Mouse (Mus musculus): ENCODE results near the gene Gm2431. TPM values are rescaled to one million over a fixed set of nuclear protein-coding genes. Genes with fewer than 3 reads are reported as not detected.
"Not testable (repeated sequence)": the region's sequence is repeated elsewhere in the genome, so short reads cannot be mapped to it uniquely, and the experiment has no call there.

The Gm2431 gene
- total RNA-seq, 2 experiments from 2014 or later: not detected

DNA sequence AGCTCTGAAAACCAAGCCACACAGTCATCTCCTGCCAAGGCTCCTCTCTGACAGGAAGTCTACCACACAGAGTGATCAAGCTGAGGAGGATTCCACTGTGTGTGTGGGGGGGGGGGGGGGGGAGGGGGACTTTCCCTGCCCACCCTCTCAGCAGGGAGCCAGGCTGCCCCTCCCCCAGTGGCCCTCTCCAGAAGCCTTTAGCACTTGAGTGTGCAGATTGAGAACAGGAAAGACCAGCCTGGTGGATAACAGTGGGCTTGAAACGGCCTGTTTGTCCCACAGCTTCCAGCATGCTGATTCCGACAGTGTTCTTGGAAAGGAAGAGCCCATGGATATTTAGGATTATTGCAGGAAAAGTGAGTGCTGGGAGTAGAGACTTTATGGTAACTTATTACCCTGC is 33.6 kb downstream of the Gm2431 start:
- no peak for ATAC-seq (replicated peaks; ENCODE audit: low FRiP score, low TSS enrichment, poor library complexity, severe bottlenecking)

DNA sequence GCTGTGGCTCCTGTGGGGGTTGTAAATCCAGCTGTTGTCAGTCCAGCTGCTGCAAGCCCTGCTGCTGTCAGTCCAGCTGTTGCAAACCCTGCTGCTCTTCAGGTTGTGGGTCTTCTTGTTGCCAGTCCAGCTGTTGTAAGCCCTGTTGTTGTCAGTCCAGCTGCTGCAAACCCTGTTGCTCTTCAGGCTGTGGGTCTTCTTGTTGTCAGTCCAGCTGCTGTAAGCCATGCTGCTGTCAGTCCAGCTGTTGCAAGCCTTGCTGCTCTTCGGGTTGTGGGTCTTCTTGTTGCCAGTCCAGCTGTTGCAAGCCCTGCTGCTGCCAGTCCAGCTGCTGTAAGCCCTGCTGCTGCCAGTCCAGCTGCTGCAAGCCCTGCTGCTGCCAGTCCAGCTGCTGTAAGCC is 46.0 kb downstream of the Gm2431 start:
- not testable (repeated sequence) for ATAC-seq (replicated peaks; ENCODE audit: low FRiP score, low TSS enrichment, poor library complexity, severe bottlenecking)

DNA sequence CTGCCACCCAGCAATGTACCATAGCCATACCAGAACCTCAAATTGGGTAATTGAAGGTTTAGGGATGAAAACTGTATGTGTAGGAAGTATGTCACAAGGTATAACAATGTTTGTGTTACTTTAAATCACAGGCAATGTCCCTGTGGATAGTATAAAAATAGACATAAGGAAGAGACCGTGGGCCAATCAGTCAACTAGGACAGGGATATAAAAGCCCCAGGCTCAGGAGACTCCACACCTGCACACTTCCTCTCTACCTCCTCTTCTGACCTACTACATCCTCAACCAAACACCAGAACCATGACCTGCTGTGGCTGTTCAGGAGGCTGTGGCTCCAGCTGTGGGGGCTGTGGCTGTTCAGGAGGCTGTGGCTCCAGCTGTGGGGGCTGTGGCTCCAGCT is 46.6 kb downstream of the Gm2431 start, which contains the start of gene Gm7579:
Gm7579 (plus strand) TSS at position 301 of the 400 bp plus-strand sequence.
- no peak for ATAC-seq (replicated peaks; ENCODE audit: low FRiP score, low TSS enrichment, poor library complexity, severe bottlenecking)

Other genes with a start within 250 kb of the Gm2431 start
- gene Mob2, start 197.3 kb downstream of the Gm2431 start, total RNA-seq (2014; fragmentation: Nextera tagmentation): 39.5 and 41.5 TPM in 2 replicates
- 36.2 and 37.3 TPM in 2 replicates for gene Mob2, start 197.3 kb downstream of the Gm2431 start, total RNA-seq (2017)
- 0.25 TPM in 1 of 2 replicates, not detected in the other for gene Dusp8, start 162.5 kb downstream of the Gm2431 start, total RNA-seq (2014; fragmentation: Nextera tagmentation)
- gene Dusp8, start 162.5 kb downstream of the Gm2431 start, total RNA-seq (2017): 0.04 and 1.1 TPM in 2 replicates
- not detected in 2 replicates for gene Gm45618, start 137.6 kb downstream of the Gm2431 start, total RNA-seq (2014; fragmentation: Nextera tagmentation)
- gene Gm45618, start 137.6 kb downstream of the Gm2431 start, total RNA-seq (2017): not detected in 2 replicates
- gene Gm39115, start 122.3 kb downstream of the Gm2431 start, total RNA-seq (2014; fragmentation: Nextera tagmentation): not detected in 2 replicates
- gene Gm39115, start 122.3 kb downstream of the Gm2431 start, total RNA-seq (2017): not detected in 2 replicates
- gene Gm45337, start 113.7 kb downstream of the Gm2431 start, total RNA-seq (2014; fragmentation: Nextera tagmentation): not detected in 2 replicates
- not detected in 2 replicates for gene Gm45337, start 113.7 kb downstream of the Gm2431 start, total RNA-seq (2017)
- not detected in 2 replicates for gene Gm29735, start 101.2 kb downstream of the Gm2431 start, total RNA-seq (2014; fragmentation: Nextera tagmentation)
- not detected in 2 replicates for gene Gm29735, start 101.2 kb downstream of the Gm2431 start, total RNA-seq (2017)
- not detected in 2 replicates for gene Gm4553, start 92.6 kb downstream of the Gm2431 start, total RNA-seq (2014; fragmentation: Nextera tagmentation)
- gene Gm4553, start 92.6 kb downstream of the Gm2431 start, total RNA-seq (2017): not detected in 2 replicates
- not detected in 2 replicates for gene Krtap5-2, start 82.3 kb downstream of the Gm2431 start, total RNA-seq (2014; fragmentation: Nextera tagmentation)
- gene Krtap5-2, start 82.3 kb downstream of the Gm2431 start, total RNA-seq (2017): not detected in 2 replicates
- not detected in 2 replicates for gene Gm10153, start 68.0 kb downstream of the Gm2431 start, total RNA-seq (2014; fragmentation: Nextera tagmentation)
- gene Gm10153, start 68.0 kb downstream of the Gm2431 start, total RNA-seq (2017): not detected in 2 replicates
- gene Krtap5-3, start 57.0 kb downstream of the Gm2431 start, total RNA-seq (2014; fragmentation: Nextera tagmentation): not detected in 2 replicates
- gene Krtap5-3, start 57.0 kb downstream of the Gm2431 start, total RNA-seq (2017): not detected in 2 replicates
- not detected in 2 replicates for gene Gm7579, start 46.5 kb downstream of the Gm2431 start, total RNA-seq (2014; fragmentation: Nextera tagmentation)
- not detected in 2 replicates for gene Gm7579, start 46.5 kb downstream of the Gm2431 start, total RNA-seq (2017)
- not detected in 2 replicates for gene Krtap5-5, start 28.4 kb downstream of the Gm2431 start, total RNA-seq (2014; fragmentation: Nextera tagmentation)
- not detected in 2 replicates for gene Krtap5-5, start 28.4 kb downstream of the Gm2431 start, total RNA-seq (2017)
- gene Gm40460, start 17.3 kb downstream of the Gm2431 start, total RNA-seq (2014; fragmentation: Nextera tagmentation): not detected in 2 replicates
- not detected in 2 replicates for gene Gm40460, start 17.3 kb downstream of the Gm2431 start, total RNA-seq (2017)
- gene Gm4559, start 16.0 kb upstream of the Gm2431 start, total RNA-seq (2014; fragmentation: Nextera tagmentation): not detected in 2 replicates
- not detected in 2 replicates for gene Gm4559, start 16.0 kb upstream of the Gm2431 start, total RNA-seq (2017)
- gene Krtap5-1, start 38.8 kb upstream of the Gm2431 start, total RNA-seq (2014; fragmentation: Nextera tagmentation): not detected in 2 replicates
- gene Krtap5-1, start 38.8 kb upstream of the Gm2431 start, total RNA-seq (2017): not detected in 2 replicates
- not detected in 2 replicates for gene Krtap5-4, start 45.2 kb upstream of the Gm2431 start, total RNA-seq (2014; fragmentation: Nextera tagmentation)
- not detected in 2 replicates for gene Krtap5-4, start 45.2 kb upstream of the Gm2431 start, total RNA-seq (2017)
- gene Ifitm10, start 115.4 kb upstream of the Gm2431 start, total RNA-seq (2014; fragmentation: Nextera tagmentation): 2.3 TPM in 1 of 2 replicates, not detected in the other
- gene Ifitm10, start 115.4 kb upstream of the Gm2431 start, total RNA-seq (2017): not detected in 2 replicates
- gene Gm49369, start 124.3 kb upstream of the Gm2431 start, total RNA-seq (2014; fragmentation: Nextera tagmentation): not detected in 2 replicates
- 32.8 TPM in 1 of 2 replicates, not detected in the other for gene Gm49369, start 124.3 kb upstream of the Gm2431 start, total RNA-seq (2017)
- 129 and 174 TPM in 2 replicates for gene Ctsd, start 129.7 kb upstream of the Gm2431 start, total RNA-seq (2014; fragmentation: Nextera tagmentation)
- 136 and 174 TPM in 2 replicates for gene Ctsd, start 129.7 kb upstream of the Gm2431 start, total RNA-seq (2017)
- 2.0 TPM in 1 of 2 replicates, not detected in the other for gene Syt8, start 176.5 kb upstream of the Gm2431 start, total RNA-seq (2014; fragmentation: Nextera tagmentation)
- not detected in 2 replicates for gene Syt8, start 176.5 kb upstream of the Gm2431 start, total RNA-seq (2017)
- gene Tnni2, start 183.5 kb upstream of the Gm2431 start, total RNA-seq (2014; fragmentation: Nextera tagmentation): not detected in 2 replicates
- 0.99 and 18.9 TPM in 2 replicates for gene Tnni2, start 183.5 kb upstream of the Gm2431 start, total RNA-seq (2017)
- 16.9 and 39.8 TPM in 2 replicates for gene Lsp1, start 202.5 kb upstream of the Gm2431 start, total RNA-seq (2014; fragmentation: Nextera tagmentation)
- gene Lsp1, start 202.5 kb upstream of the Gm2431 start, total RNA-seq (2017): 12.1 and 42.5 TPM in 2 replicates
- not detected in 2 replicates for gene Tnnt3, start 240.5 kb upstream of the Gm2431 start, total RNA-seq (2014; fragmentation: Nextera tagmentation)
- gene Tnnt3, start 240.5 kb upstream of the Gm2431 start, total RNA-seq (2017): not detected in 2 replicates